Mouse (Mus musculus) liver, postnatal 0 days (tissue): Measurements from ENCODE around the gene Armc8.

ENCODE experiments used
- CTCF ChIP-seq: sonication (generic); IDR thresholded peaks from 2 replicates; pipeline ENCODE4 v1.5.1; 2016; ENCODE audit warnings: antibody characterized with exemption, low read depth
- EP300 ChIP-seq: IDR thresholded peaks from 2 replicates; pipeline ENCODE4 v1.6.1; 2016; ENCODE audit warnings: antibody characterized with exemption, low read depth, mild to moderate bottlenecking

DNA sequence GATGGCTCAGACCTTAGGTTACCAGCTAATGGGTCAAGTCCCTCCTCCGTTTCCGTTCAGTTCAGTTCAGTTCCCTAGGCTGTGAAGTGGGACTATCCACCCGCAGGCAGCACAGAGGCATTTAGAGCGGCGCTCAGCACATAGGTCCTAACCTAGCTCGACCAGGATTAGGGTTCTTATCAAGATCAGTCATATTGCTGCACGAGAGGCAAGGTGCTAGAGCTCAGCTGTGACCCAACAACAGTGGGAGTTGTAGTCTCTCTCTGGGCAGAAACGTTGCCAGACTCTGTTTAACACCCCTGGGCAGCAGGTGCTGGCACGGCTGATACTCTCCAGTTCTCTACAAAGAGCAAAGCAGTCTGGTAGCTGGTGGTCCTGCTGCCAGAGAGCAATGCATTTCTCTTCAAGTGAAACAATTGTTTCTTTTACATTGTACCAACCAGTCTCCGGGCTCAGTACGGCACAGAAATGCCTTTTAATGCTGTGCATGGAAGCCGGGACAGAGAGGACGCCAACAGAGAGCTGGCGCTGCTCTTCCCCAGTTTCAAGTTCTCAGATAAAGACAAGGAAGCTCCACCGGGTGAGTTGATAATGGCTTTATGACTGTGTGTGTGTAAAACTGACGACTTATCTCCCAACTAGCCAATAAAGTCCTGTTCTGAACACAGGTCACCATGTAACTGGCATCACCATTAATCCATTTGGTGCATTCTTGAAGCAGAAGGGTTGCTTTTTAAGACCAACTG lies 98.2 kb downstream of the Armc8 start:
- TF ChIP-seq CTCF (no peak), EP300 (no peak)
